Mouse (Mus musculus): ENCODE results near the gene Gpr85. TPM values are rescaled to one million over a fixed set of nuclear protein-coding genes. Genes with fewer than 3 reads are reported as not detected.

Gpr85 gene
- polyA plus RNA-seq, 1 experiment, result 5.6 TPM

- TF ChIP-seq CTCF (IDR thresholded peaks at IDR 0.05; ENCODE audit: borderline replicate concordance, insufficient read depth, low read length), result no peak
- TF ChIP-seq POLR2A (IDR thresholded peaks at IDR 0.05; ENCODE audit: low read depth, low read length), result no peak
- no peaks in the 10 kb centered on the region for H3K4me1 ChIP-seq (ENCODE audit: control insufficient read depth, insufficient read depth, low read length)
- H3K27ac ChIP-seq (ENCODE audit: insufficient read depth, low read length), result no peak overlapping the region
- no peak overlapping the region for H3K4me3 ChIP-seq (ENCODE audit: insufficient read depth, low read length)
These were observed 10.9 kb downstream of the Gpr85 start for GRCm38 (mm10) chr6:13828877-13829276.

GRCm38 (mm10) chr6:13816661-13817060, 23.1 kb downstream of the Gpr85 start:
- H3K27ac ChIP-seq (ENCODE audit: insufficient read depth, low read length), result no peak overlapping the region
- TF ChIP-seq POLR2A (IDR thresholded peaks at IDR 0.05; ENCODE audit: low read depth, low read length), result no peak
- no peak for TF ChIP-seq CTCF (IDR thresholded peaks at IDR 0.05; ENCODE audit: borderline replicate concordance, insufficient read depth, low read length)
- H3K4me3 ChIP-seq (ENCODE audit: insufficient read depth, low read length), result no peak overlapping the region
- peaks cover 5% of the 10 kb centered on the region; the same call in 1 of the 2 replicates for H3K4me1 ChIP-seq (ENCODE audit: control insufficient read depth, insufficient read depth, low read length)

GRCm38 (mm10) chr6:13812157-13812556, 27.6 kb downstream of the Gpr85 start:
- no peak for TF ChIP-seq CTCF (IDR thresholded peaks at IDR 0.05; ENCODE audit: borderline replicate concordance, insufficient read depth, low read length)
- TF ChIP-seq POLR2A (IDR thresholded peaks at IDR 0.05; ENCODE audit: low read depth, low read length), result no peak
- Histone ChIP-seq H3K4me1 (ENCODE audit: control insufficient read depth, insufficient read depth, low read length) (peaks cover 5% of the 10 kb centered on the region; the same call in 1 of the 2 replicates), H3K27ac (ENCODE audit: insufficient read depth, low read length) (no peak overlapping the region), H3K4me3 (ENCODE audit: insufficient read depth, low read length) (no peak overlapping the region)

DNA sequence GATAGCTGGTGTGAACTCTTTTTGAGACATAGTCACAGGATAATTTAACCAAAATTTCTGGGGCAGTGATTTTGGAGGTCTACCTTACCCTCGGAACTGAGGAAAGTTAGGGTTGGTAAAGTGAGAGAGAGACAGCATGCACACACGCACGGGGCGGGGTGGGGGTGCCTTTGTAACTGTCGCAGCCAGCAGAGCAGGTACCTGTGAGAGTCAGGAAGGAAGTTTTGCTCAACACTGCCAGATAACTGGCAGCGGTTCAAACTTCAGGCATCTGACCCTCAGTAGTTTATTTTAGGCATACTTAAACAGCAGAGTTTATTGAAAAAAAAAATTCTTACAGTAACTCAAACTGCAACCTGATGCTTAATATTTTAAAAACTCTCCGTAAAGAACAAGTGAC, 39.7 kb downstream of the Gpr85 start:
- H3K4me3 ChIP-seq (ENCODE audit: insufficient read depth, low read length), result no peak overlapping the region
- no peaks in the 10 kb centered on the region for H3K4me1 ChIP-seq (ENCODE audit: control insufficient read depth, insufficient read depth, low read length)
- H3K27ac ChIP-seq (ENCODE audit: insufficient read depth, low read length), result no peak overlapping the region
- no peak for TF ChIP-seq CTCF (IDR thresholded peaks at IDR 0.05; ENCODE audit: borderline replicate concordance, insufficient read depth, low read length)
- TF ChIP-seq POLR2A (IDR thresholded peaks at IDR 0.05; ENCODE audit: low read depth, low read length), result no peak

DNA sequence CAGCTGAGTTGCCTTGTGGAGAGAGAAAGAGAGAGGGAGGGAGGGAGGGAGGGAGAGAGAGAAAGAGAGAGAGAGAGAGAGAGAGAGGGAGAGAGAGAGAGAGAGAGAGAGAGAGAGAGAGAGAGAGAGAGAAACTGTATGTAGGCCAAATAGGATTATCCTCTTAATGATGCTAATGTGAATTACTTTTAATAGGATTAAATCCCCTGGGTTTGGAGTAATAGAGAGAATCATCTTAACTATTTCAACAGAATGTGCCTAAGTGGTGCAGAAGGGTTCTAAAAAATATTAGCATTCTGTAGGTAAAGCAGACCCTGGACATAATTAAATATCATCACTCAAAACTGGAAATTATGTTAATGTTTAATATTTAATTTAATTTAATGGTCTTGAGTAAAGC, 42.4 kb downstream of the Gpr85 start:
- TF ChIP-seq CTCF (IDR thresholded peaks at IDR 0.05; ENCODE audit: borderline replicate concordance, insufficient read depth, low read length) (no peak), POLR2A (IDR thresholded peaks at IDR 0.05; ENCODE audit: low read depth, low read length) (no peak)
- no peaks in the 10 kb centered on the region for H3K4me1 ChIP-seq (ENCODE audit: control insufficient read depth, insufficient read depth, low read length)
- H3K27ac ChIP-seq (ENCODE audit: insufficient read depth, low read length), result no peak overlapping the region
- H3K4me3 ChIP-seq (ENCODE audit: insufficient read depth, low read length), result no peak overlapping the region

Other genes starting within 250 kb of the Gpr85 start
- 37.8 and 46.5 TPM in 2 replicates for gene Tmem168, start 231.8 kb downstream of the Gpr85 start, polyA plus RNA-seq (2011; ENCODE audit: insufficient read length, low read depth, missing spikeins)
- 19.4 and 21.7 TPM in 2 replicates for gene Bmt2, start 162.0 kb downstream of the Gpr85 start, polyA plus RNA-seq (2011; ENCODE audit: insufficient read length, low read depth, missing spikeins)
- gene 2610001J05Rik, start 31.6 kb upstream of the Gpr85 start, polyA plus RNA-seq (2011; ENCODE audit: insufficient read length, low read depth, missing spikeins), result 109 and 114 TPM in 2 replicates

Measured in embryonic fibroblast, embryonic 13.5 days (primary cell).